Mouse (Mus musculus): Measurements from ENCODE around the gene Ptbp2.

The Ptbp2 gene

DNA sequence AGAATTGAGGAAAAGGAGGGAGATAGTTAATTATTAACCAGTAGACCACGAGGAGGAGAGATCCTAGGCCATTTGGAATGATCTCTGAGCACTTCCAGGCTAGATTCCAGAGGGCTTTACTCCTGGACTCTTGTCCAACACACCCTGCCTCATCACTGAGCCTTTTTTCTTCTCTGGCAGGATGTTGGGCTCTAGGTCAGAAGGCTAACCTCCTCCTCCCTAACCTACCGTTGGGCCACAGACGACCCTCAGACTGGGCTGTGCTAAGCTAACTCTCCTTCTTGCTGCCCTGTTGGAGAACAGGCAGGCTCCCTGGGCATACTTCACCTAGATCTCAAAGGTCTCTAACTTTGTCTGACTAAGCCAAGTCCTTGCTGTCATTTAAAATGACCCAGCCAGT, 82.8 kb downstream of the Ptbp2 start:
- DNase-seq (ENCODE audit: low read depth, low spot score) = no peak

DNA sequence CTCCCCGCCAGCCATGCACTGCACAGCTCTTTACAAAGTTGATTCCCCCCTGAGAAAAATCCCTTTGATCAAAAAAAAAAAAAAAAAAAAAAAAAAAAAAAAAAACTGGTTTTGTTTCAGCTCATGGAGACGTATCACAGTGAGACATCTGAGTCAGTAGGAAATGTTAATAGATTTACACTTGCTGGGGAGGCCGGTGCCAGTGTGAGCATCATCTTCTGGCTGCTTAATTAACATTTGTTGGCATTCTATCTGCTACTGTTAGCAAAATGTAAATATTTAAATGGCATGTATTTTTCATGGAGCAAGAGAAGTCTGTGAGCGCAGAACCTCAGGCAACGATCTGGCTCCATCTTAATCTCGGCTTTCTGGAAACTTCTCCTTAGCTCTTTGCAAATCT, 99.5 kb downstream of the Ptbp2 start:
- no peak for DNase-seq (ENCODE audit: low read depth, low spot score)

Data from CD4-positive, CD25-positive, alpha-beta regulatory T cell, adult 2 months (primary cell).